Mouse (Mus musculus): Measurements from ENCODE around the gene Lyl1.

GRCm38 (mm10) chr8:84687705-84688100 lies 13.6 kb upstream of the Lyl1 start, which contains the start of gene Nacc1:
- TF ChIP-seq CTCF (IDR thresholded peaks at IDR 0.05; ENCODE audit: low read depth): 0 out of 2 replicates have a peak, but pooled peaks have one; percentile 1
- TF ChIP-seq EP300 (IDR thresholded peaks at IDR 0.05; ENCODE audit: low read depth): no peak
